Mouse (Mus musculus): Measurements from ENCODE around the gene Mtg1.

Mtg1 gene

DNA sequence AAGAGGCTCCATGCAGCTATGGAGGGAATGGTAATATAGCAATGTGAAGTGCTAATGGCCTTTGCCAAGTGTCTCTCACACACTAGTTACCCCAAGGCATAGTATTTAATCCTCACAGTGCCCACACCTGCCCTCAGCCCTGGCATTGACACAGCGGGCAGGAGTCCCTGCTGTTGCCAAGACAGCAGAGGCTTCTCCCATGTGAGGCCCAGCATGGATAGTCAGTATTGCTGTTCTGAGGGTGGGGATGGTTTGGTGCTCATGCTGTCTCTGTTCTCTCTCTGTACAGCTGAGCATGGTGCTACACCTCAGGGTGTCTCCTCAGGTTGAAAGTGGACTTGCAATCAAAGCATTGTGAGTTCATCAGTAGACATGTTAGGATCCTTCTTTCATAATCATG, 53.1 kb downstream of the Mtg1 start:
- DNase-seq: no peak

- no peak for DNase-seq
Measured at GRCm38 (mm10) chr7:140192445-140192844, 55.1 kb downstream of the Mtg1 start.

DNA sequence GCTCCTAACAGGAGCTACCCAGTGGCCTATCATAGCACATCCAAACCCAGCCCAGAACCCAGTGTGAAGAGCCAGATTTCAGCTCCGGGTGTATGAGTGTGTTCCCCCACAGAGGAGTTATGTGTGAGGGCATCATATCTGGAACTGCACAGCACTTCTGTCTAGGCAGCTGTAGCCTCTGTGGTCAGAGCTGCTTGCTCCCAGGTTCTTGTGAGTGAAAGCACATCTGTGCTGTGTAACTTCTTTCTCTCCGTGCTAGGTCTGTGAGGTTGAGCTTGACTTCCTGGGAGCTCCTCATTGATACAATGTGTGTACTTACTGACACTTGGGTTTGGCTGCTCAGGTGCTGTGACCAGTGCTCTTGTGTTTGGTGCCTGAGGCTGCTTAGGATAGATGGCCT, 55.5 kb downstream of the Mtg1 start:
- DNase-seq: no peak

DNA sequence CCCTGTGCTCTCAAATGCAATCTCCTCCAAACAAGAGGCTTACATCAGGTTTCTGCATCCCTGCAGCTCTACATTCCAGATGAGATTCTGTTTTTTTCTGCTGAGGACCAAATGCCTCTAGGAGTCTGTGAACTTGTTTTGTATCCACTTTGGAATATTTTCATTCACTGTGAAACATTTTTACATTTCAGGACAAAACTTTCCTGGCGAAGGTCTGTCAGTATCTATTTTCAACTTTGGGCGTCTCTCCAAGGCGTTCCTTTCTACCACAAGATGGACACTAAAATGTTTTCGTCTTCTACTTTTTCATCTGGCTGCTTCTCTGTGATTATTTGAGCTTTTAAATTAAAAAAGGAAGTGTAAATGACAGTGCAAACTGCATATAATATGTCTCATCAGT, 56.7 kb downstream of the Mtg1 start:
- no peak for DNase-seq

GRCm38 (mm10) chr7:140196002-140196401, 58.6 kb downstream of the Mtg1 start:
- no peak for DNase-seq
